Mouse (Mus musculus): ENCODE data around the gene E2f1. TPM values are rescaled to one million over a fixed set of nuclear protein-coding genes. Genes with fewer than 3 reads are reported as not detected.

Gene E2f1
- polyA plus RNA-seq, 1 experiment = 63.0 TPM

- H3K27ac ChIP-seq (ENCODE audit: control insufficient read depth, insufficient read depth, low read depth, low read length, poor library complexity) = no peak overlapping the region
- TF ChIP-seq POLR2A (IDR thresholded peaks at IDR 0.05; ENCODE audit: borderline replicate concordance, control insufficient read depth, low read depth, low read length) (no peak), CTCF (IDR thresholded peaks at IDR 0.05; ENCODE audit: control insufficient read depth, insufficient read depth, low read length) (no peak)
- no peak overlapping the region for H3K4me3 ChIP-seq (replicated peaks; ENCODE audit: control insufficient read depth, low read depth, low read length)
- WGBS = 80% methylated on average over 12 of the region's 12 CpGs
- H3K4me1 ChIP-seq (ENCODE audit: control insufficient read depth, insufficient read depth, low read length) = peaks cover 2% of the 10 kb centered on the region
These were observed 7.4 kb upstream of the E2f1 start for GRCm38 (mm10) chr2:154576876-154577743.

- TF ChIP-seq POLR2A (IDR thresholded peaks at IDR 0.05; ENCODE audit: borderline replicate concordance, control insufficient read depth, low read depth, low read length) (no peak), CTCF (IDR thresholded peaks at IDR 0.05; ENCODE audit: control insufficient read depth, insufficient read depth, low read length) (no peak)
- Histone ChIP-seq H3K4me3 (replicated peaks; ENCODE audit: control insufficient read depth, low read depth, low read length) (peak overlapping the region; percentile 5), H3K27ac (ENCODE audit: control insufficient read depth, insufficient read depth, low read depth, low read length, poor library complexity) (peak overlapping the region; percentile 93), H3K4me1 (ENCODE audit: control insufficient read depth, insufficient read depth, low read length) (peaks cover 3% of the 10 kb centered on the region)
- WGBS = 11% methylated on average over 7 of the region's 7 CpGs
These were observed 4.6 kb upstream of the E2f1 start for GRCm38 (mm10) chr2:154574271-154574670.

- 74% methylated on average over 3 of the region's 3 CpGs for WGBS
- no peak overlapping the region for H3K4me3 ChIP-seq (replicated peaks; ENCODE audit: control insufficient read depth, low read depth, low read length)
- H3K4me1 ChIP-seq (ENCODE audit: control insufficient read depth, insufficient read depth, low read length) = peaks cover 3% of the 10 kb centered on the region
- no peak overlapping the region for H3K27ac ChIP-seq (ENCODE audit: control insufficient read depth, insufficient read depth, low read depth, low read length, poor library complexity)
- TF ChIP-seq POLR2A (IDR thresholded peaks at IDR 0.05; ENCODE audit: borderline replicate concordance, control insufficient read depth, low read depth, low read length) = no peak
- TF ChIP-seq CTCF (IDR thresholded peaks at IDR 0.05; ENCODE audit: control insufficient read depth, insufficient read depth, low read length) = no peak
These were observed 3.3 kb upstream of the E2f1 start for GRCm38 (mm10) chr2:154572996-154573395.

- Histone ChIP-seq H3K4me3 (replicated peaks; ENCODE audit: control insufficient read depth, low read depth, low read length) (no peak overlapping the region), H3K4me1 (ENCODE audit: control insufficient read depth, insufficient read depth, low read length) (peaks cover 3% of the 10 kb centered on the region), H3K27ac (ENCODE audit: control insufficient read depth, insufficient read depth, low read depth, low read length, poor library complexity) (no peak overlapping the region)
- TF ChIP-seq POLR2A (IDR thresholded peaks at IDR 0.05; ENCODE audit: borderline replicate concordance, control insufficient read depth, low read depth, low read length) (no peak), CTCF (IDR thresholded peaks at IDR 0.05; ENCODE audit: control insufficient read depth, insufficient read depth, low read length) (no peak)
- WGBS = 71% methylated on average over 8 of the region's 8 CpGs
These were observed 2.3 kb upstream of the E2f1 start for GRCm38 (mm10) chr2:154571976-154572375.

GRCm38 (mm10) chr2:154571266-154571665 lies 1.6 kb upstream of the E2f1 start:
- Histone ChIP-seq H3K27ac (ENCODE audit: control insufficient read depth, insufficient read depth, low read depth, low read length, poor library complexity) (no peak overlapping the region), H3K4me3 (replicated peaks; ENCODE audit: control insufficient read depth, low read depth, low read length) (no peak overlapping the region), H3K4me1 (ENCODE audit: control insufficient read depth, insufficient read depth, low read length) (peaks cover 3% of the 10 kb centered on the region)
- TF ChIP-seq CTCF (IDR thresholded peaks at IDR 0.05; ENCODE audit: control insufficient read depth, insufficient read depth, low read length) (no peak), POLR2A (IDR thresholded peaks at IDR 0.05; ENCODE audit: borderline replicate concordance, control insufficient read depth, low read depth, low read length) (no peak)
- WGBS = 70% methylated on average over 4 of the region's 4 CpGs

- Histone ChIP-seq H3K4me3 (replicated peaks; ENCODE audit: control insufficient read depth, low read depth, low read length) (no peak overlapping the region), H3K4me1 (ENCODE audit: control insufficient read depth, insufficient read depth, low read length) (peaks cover 3% of the 10 kb centered on the region), H3K27ac (ENCODE audit: control insufficient read depth, insufficient read depth, low read depth, low read length, poor library complexity) (no peak overlapping the region)
- WGBS = 15% methylated on average over 4 of the region's 4 CpGs
- TF ChIP-seq POLR2A (IDR thresholded peaks at IDR 0.05; ENCODE audit: borderline replicate concordance, control insufficient read depth, low read depth, low read length) = no peak
- no peak for TF ChIP-seq CTCF (IDR thresholded peaks at IDR 0.05; ENCODE audit: control insufficient read depth, insufficient read depth, low read length)
These were observed 974 bp upstream of the E2f1 start for GRCm38 (mm10) chr2:154570666-154571065.

GRCm38 (mm10) chr2:154569071-154569748 lies 482 bp downstream of the E2f1 start:
- WGBS = under 1% methylated on average over 69 of the region's 70 CpGs
- Histone ChIP-seq H3K4me1 (ENCODE audit: control insufficient read depth, insufficient read depth, low read length) (peaks cover 3% of the 10 kb centered on the region), H3K27ac (ENCODE audit: control insufficient read depth, insufficient read depth, low read depth, low read length, poor library complexity) (peak overlapping the region; percentile 82), H3K4me3 (replicated peaks; ENCODE audit: control insufficient read depth, low read depth, low read length) (peak overlapping the region; percentile 93)
- TF ChIP-seq POLR2A (IDR thresholded peaks at IDR 0.05; ENCODE audit: borderline replicate concordance, control insufficient read depth, low read depth, low read length) (no peak), CTCF (IDR thresholded peaks at IDR 0.05; ENCODE audit: control insufficient read depth, insufficient read depth, low read length) (no peak)

- Histone ChIP-seq H3K4me3 (replicated peaks; ENCODE audit: control insufficient read depth, low read depth, low read length) (peak overlapping the region; percentile 93), H3K27ac (ENCODE audit: control insufficient read depth, insufficient read depth, low read depth, low read length, poor library complexity) (peak overlapping the region; percentile 82), H3K4me1 (ENCODE audit: control insufficient read depth, insufficient read depth, low read length) (peaks cover 1% of the 10 kb centered on the region; the same call in 1 of the 2 replicates)
- WGBS = 21% methylated on average over 10 of the region's 10 CpGs
- TF ChIP-seq CTCF (IDR thresholded peaks at IDR 0.05; ENCODE audit: control insufficient read depth, insufficient read depth, low read length) (no peak), POLR2A (IDR thresholded peaks at IDR 0.05; ENCODE audit: borderline replicate concordance, control insufficient read depth, low read depth, low read length) (no peak)
These were observed 1.2 kb downstream of the E2f1 start for GRCm38 (mm10) chr2:154568329-154569070.

Measured in bone marrow, adult 2 months (tissue).